Mouse (Mus musculus) embryonic stem cell, embryonic (primary cell): ENCODE measurements around the gene Slc30a5.

Source experiments
- CTCF ChIA-PET, 4 experiments: fragments of 300-600 bp in 2 of 4; fragments of 350-600 bp in 2 of 4; sonication (Branson Sonifier 250); formaldehyde crosslinking; loops; one replicate each; lab custom pipeline; 2022; ENCODE audit warnings: inconsistent platforms in 2 of 4; lab: Charles Lee
- POLR2A ChIA-PET, 4 experiments: fragments of 300-600 bp in 2 of 4; fragments of 350-600 bp in 2 of 4; sonication (Branson Sonifier 250); formaldehyde crosslinking; loops; one replicate each; lab custom pipeline; 2022; ENCODE audit warnings: antibody characterized with exemption in 4 of 4, inconsistent platforms in 1 of 4; lab: Charles Lee

The Slc30a5 gene

DNA sequence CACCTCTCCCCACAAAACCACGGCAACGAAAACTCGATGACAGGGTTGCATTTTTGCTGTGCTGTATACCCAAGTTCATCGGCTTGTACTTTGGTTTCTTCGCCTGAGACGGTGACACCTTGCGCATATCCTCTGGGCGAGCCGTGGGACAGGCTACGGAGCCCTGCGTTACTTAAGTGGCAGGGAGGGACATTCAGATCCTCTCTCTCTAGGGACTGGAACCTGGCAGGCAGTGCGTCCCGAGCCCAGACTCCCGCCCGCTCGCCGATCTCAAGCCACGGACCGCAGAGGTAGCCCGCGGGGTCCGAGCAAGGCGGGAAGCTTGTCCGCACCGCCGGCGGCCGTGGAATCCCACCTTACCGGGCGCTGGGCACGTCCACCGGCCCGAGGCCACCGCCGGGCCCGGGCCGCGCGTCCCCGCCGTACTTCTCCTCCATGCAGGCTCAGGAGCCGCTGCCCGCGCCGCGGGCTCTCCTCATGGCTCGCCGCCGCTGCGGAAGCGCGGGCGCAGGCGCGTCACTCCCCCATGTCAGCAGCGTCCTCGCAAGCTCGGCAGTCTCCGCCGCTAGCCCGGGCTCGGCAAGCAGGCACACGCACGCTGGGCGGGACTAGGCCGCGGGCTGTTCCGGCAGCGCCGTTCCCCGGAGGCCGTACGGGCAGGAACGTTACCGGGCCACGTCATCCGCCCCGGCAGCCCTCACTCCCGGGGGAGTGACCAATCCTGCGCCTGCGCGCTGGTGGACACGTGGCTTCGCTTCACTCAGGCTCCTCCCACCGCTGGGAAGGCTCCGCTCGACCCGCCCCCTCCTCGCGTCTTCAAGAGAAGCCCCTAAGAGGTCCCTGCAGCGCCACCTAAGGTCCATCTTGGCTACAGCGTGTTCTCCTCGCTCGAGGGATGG is at the start of gene Slc30a5:
Gene Slc30a5, minus strand, starts transcription at position 687 of the 899 bp plus-strand sequence.
- ChIA-PET CTCF (interaction anchor here in 3 of 4 experiments (0.6 to 1.4 kb wide), 4 partner anchors 14 to 56 kb away, joined by 3 to 5 read pairs (median 4); no protein-coding TSS in a partner anchor), POLR2A (interaction anchor here in 3 of 4 experiments (0.6 to 5.1 kb wide), 34 partner anchors 8 to 707 kb away, joined by 3 to 30 read pairs (median 4); partner anchors contain the start of genes Ccnb1 (in 2 of the 3), Cenph (in 2 of the 3), Mrps36 (in 2 of the 3) and Cdk7 (in 1 of the 3))

DNA sequence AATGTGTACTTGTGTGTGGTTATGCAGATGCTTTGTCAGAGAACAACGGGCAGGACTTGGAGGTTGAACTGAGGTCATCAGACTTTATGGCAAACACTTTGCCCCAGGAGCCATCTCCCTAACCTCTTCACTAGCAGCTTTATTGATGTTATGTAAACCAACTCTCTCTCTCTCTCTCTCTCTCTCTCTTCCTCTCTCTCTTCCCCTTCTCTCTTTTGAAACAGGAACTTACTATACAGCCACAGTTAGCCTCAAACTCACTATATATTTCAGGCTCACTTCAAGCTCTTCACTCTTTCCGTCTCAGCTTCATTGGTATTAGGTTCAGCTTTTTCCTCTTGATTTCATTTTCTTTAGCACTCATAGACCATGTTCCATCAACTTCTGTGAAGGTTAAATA is 48.7 kb upstream of the Slc30a5 start:
- ChIA-PET CTCF (no interaction called here), POLR2A (no interaction called here)

DNA sequence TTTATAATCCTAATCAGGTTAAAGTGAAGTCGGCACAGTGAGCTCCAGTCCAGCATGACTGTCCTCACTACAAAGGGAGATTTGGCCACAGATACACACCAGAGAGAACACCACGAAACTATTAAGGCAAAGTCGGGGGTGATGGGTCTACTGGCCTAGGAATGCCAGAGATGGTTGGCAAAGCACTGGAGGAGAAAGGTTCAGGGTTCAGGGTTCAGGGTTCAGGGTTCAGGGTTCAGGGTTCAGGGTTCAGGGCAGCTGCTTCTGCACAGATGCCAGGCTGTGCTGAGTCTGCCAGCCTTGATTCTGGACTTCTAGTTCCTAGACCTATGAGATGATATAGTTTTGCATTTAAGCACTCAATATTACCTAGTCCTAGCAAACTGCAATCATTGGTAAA is 46.6 kb upstream of the Slc30a5 start:
- CTCF ChIA-PET: no interaction called here
- POLR2A ChIA-PET: interaction anchor here in 1 of 4 experiments (1.1 kb wide), 1 partner anchor 13 kb away, joined by 3 read pairs; no protein-coding TSS in a partner anchor

DNA sequence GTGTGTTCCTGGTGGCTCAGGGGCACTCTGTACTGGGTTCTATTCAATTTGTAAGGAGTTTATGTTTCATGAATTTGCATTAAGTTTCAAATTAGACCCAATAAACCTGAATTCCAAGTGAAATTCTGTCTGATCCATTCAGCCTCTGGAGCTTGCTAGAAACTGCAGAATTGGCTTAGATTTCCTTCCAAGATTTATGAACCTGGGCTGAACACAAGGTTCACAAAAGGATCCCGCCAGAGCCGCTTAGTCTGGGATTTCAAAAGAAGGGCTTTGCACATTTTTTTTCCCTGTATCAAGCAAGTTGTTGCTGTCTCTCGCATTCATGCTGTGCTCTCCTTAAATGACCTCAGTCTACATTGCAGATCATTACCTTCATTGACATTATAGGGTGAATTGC is 46.1 kb upstream of the Slc30a5 start:
- ChIA-PET CTCF (no interaction called here), POLR2A (interaction anchor here in 1 of 4 experiments (1.1 kb wide), 1 partner anchor 13 kb away, joined by 3 read pairs; no protein-coding TSS in a partner anchor)

DNA sequence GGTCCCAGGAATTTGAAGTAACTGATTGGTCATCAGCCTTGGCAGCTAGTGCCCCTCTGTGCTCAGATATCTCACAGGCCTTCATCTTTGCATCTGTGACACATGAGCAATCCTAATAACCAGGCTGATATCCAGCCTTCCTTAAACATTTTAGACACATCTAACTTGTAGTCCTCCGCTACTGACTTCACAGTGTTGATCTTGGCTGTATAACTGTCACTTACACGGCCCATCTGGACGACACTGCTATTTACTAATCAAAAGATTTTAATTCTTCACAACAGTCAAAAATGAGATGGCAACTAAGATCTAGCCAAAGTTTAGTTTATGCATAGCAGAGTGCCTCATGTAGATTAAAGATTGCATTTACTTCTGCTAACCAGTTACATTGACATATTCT is 45.0 kb upstream of the Slc30a5 start:
- ChIA-PET POLR2A (no interaction called here), CTCF (no interaction called here)

DNA sequence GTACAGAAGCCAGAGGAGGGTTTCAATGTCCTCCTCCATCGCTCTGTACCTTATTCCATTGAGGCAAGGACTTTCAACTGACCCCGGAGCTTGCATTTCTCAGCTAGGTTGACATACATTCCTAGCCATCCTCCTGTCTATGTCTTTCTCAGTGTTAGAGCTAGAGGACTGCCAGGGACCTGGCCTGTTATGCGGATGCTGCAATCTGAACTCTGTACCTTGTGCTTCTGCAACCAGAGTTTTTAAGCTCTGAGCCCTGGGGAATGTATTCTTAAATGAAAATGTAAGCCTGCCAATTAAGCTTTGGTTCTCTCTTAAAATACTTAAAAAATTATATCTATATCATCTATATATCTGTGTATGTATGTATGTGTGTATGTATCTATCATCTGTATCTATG is 44.5 kb upstream of the Slc30a5 start:
- POLR2A ChIA-PET: no interaction called here
- CTCF ChIA-PET: interaction anchor here in 1 of 4 experiments (0.6 kb wide), 1 partner anchor 851 kb away, joined by 3 read pairs; no protein-coding TSS in a partner anchor

DNA sequence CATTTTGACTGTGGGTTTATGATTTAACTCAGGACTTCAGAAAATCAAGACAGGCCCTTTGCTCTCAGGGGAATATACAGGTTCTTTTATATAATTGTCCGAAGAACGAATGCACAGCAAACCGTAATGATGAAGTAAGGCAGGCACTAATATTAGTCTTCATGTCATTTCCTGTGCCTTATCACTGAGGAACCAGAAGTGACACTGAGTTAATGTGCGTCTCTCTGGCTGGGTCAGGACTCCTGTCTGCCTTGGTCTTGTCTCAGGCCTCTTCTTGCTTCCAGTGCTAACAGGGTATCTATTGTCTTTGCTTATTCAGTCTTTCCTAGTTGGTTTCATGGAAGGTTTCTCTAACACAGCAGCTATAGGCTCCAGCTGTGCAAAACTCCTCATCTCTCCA is 41.9 kb upstream of the Slc30a5 start:
- CTCF ChIA-PET: no interaction called here
- POLR2A ChIA-PET: interaction anchor here in 1 of 4 experiments (1.3 kb wide), 1 partner anchor 42 kb away, joined by 4 read pairs; the partner anchor contains the start of gene Slc30a5

DNA sequence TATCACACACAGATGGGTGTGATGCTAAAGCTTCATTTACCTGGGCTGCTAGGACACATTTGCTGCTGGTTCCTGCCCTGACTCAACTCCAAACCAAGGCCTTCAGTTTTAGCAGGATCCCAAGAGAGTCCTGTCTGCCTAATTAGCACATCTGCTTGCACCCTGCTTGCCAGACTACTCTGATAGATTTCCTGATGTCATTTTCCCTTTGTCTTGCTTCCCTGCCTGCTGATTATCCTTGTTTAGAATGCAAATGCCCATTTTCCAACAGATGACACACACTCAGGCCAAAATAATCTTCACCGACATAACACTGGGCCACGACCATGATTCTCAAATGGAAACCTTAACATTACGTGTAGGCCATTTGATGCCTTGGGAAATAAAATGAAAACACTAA is 41.4 kb upstream of the Slc30a5 start:
- CTCF ChIA-PET: no interaction called here
- POLR2A ChIA-PET: no interaction called here

DNA sequence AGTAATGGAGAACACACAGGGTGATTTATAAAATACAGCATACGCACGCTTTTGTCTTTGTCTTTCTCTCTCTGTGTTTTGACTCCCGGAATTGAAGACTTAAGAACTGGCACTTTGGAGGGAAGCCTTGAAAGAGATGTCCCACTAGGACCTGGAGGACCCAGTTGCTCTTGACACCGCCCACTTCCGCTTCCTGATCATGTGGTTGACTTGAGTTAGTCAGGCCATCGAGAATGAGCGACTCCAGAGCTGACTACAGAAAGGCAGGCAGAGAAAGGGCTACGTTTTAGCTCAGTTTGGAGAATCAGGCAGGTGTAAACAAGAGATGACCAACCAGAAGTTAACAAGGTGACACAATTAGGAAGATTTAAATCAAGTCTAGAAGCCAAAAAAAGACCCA is 40.3 kb upstream of the Slc30a5 start:
- ChIA-PET POLR2A (interaction anchor here in 1 of 4 experiments (0.6 kb wide), 1 partner anchor 583 kb away, joined by 3 read pairs; no protein-coding TSS in a partner anchor), CTCF (no interaction called here)

DNA sequence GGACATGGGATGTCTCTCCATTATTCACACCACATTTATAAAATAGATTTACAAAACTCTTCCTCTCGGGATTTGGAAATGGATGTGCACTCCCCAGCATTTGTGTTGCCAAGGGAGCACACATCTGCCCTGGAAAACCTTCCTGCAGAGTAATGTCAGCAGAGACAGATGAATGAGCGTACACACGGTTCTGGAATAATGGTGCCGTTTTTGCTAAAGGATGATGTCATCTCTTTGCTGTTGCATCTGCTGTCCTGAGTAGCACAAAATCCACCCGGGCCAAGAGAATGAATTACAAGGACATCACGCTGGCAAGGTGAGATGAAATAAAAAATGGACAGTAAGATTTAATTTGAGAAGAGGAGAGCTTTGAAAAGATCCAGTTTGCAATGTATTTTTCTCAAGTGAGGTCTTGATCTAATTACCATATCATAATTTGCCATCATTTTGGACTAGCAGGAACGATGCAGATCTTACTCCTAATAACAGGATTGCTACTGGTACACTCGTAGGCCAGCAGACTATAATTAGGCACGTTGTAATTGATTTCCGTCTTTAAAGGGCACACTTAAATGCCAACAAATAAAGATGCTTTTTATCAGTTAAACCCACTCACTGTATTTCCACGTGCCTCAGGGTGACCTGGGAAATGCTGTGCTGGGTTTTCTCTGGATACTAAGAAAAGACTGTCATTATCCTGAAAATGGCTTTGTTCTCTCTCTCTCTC is 38.4 kb upstream of the Slc30a5 start:
- ChIA-PET POLR2A (no interaction called here), CTCF (interaction anchor here in 1 of 4 experiments (0.6 kb wide), 1 partner anchor 154 kb away, joined by 3 read pairs; no protein-coding TSS in a partner anchor)

DNA sequence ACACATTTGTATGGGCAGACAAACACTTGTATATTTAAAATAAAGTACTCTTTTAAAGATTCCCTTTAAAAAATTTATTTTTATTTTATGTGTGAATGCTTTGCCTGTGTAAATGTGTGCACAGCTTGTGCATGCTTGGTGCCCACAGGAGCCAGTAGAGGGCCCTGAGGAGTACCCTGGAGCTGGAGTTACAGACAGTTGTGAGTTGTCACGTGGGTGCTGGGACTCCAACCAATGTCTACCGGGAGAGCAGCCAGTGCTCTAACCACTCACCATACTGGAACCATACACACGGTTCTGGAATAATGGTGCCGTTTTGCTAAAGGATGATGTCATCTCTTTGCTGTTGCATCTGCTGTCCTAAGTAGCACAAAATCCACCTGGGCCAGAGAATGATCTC is 36.6 kb upstream of the Slc30a5 start:
- ChIA-PET CTCF (interaction anchor here in 3 of 4 experiments (0.5 to 1.4 kb wide), 5 partner anchors 10 to 243 kb away, joined by 3 to 8 read pairs (median 3); no protein-coding TSS in a partner anchor), POLR2A (interaction anchor here in 1 of 4 experiments (1.0 kb wide), 1 partner anchor 16 kb away, joined by 3 read pairs; no protein-coding TSS in a partner anchor)

DNA sequence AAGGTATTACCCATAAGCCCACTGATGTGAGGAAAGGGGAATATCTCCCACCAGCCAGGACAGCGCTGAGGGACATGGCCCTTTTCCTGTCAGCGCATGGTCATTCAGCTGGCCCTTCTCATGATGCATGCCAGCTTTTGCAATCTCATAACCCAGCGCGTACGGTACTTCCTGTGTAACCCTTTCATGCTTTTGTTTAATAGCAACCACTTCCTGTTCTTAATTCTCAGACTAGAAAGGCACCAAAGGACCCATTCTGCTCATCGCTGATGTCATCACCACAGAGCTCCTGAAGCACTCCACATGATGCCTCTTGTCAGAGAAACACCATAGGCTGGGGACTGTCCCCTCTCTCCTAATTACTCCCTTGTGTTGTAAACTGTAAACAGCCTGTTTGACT is 33.1 kb upstream of the Slc30a5 start:
- POLR2A ChIA-PET: interaction anchor here in 1 of 4 experiments (0.6 kb wide), 1 partner anchor 14 kb away, joined by 3 read pairs; no protein-coding TSS in a partner anchor

DNA sequence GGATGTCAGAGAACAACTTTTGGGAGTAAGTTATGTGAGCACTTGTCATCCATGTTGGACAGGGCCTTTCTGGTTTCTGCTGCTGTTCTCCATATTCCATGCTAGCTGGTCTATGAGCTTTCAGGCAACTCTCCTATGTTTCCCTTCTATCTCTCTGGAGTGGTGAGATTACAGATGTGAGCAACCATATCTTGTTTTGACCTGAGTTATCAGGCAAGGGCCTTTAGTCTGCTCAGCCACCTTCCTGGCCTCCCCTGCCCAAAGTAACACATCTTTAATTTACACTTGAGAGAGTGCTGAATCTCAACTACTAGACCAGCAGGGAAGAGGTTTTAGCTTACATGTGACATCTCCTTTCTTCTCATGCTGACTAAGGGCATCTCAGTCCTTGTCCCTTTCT is 32.5 kb upstream of the Slc30a5 start:
- POLR2A ChIA-PET: interaction anchor here in 1 of 4 experiments (0.6 kb wide), 1 partner anchor 235 kb away, joined by 3 read pairs; no protein-coding TSS in a partner anchor
- CTCF ChIA-PET: no interaction called here

More for the DNA sequence above, 33.1 kb upstream of the Slc30a5 start:
- CTCF ChIA-PET: no interaction called here

DNA sequence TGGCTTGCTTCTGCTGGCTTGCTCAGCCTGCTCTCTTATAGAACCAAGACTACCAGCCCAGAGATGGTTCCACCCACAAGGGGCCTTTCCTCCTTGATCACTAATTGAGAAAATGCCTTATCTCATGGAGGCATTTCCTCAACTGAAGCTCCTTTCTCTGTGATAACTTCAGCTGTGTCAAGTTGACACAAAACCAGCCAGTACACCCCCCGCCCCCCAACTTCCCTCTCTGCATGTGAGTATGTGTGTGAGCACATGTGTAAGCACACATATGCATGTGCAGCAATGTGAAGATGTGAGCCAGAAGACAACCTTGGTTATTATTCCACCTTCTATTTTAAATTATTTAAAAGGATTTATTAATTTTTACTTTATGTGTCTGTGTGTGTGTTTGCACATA is 30.7 kb upstream of the Slc30a5 start:
- ChIA-PET CTCF (interaction anchor here in 1 of 4 experiments (1.0 kb wide), 1 partner anchor 9 kb away, joined by 4 read pairs; no protein-coding TSS in a partner anchor), POLR2A (interaction anchor here in 1 of 4 experiments (0.7 kb wide), 1 partner anchor 34 kb away, joined by 3 read pairs; no protein-coding TSS in a partner anchor)

DNA sequence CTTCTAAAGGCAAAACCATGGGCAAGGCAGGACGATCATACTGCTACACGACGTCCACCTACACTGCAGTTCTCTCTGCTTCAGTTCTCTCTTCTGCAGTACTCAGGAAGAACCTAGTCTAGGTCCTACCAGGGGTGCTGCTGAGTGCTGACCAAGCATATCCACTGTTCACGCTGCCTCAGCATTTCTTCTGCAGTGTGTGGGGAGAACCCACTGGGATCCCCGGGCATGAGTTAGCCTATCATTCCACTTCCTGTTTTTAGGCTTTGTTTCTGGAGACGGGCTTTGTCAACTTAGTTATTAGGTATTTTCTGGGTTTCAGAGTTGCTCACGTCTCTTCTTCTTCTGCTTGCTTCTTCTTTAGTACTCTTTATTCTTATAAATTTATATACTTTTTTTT is 25.9 kb upstream of the Slc30a5 start:
- ChIA-PET CTCF (interaction anchor here in 1 of 4 experiments (0.8 kb wide), 1 partner anchor 9 kb away, joined by 3 read pairs; no protein-coding TSS in a partner anchor), POLR2A (interaction anchor here in 1 of 4 experiments (0.6 kb wide), 1 partner anchor 21 kb away, joined by 5 read pairs; no protein-coding TSS in a partner anchor)

DNA sequence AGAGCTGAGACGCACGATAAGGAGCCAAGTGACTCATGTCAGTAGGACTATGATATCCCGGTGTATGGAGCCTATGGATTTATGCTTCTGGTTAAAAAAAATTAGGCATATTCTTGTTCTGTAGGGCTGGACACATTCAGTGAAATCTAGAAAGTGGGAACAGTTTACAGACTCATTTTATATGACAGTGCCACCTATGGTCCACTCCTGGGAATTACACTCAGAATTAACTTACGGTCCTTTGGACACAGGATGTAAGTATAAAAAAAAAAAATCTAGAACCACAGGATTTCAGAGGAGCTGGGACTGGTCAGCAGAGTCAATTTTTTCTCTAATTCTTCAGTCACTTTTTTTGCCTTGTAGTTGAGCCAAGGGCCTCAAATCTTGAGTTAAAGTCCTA is 20.9 kb upstream of the Slc30a5 start:
- POLR2A ChIA-PET: interaction anchor here in 2 of 4 experiments (0.9 to 1.5 kb wide), 3 partner anchors 13 to 68 kb away, joined by 3 to 8 read pairs (median 4); partner anchors contain the start of gene Ccnb1 (in 1 of the 2)

DNA sequence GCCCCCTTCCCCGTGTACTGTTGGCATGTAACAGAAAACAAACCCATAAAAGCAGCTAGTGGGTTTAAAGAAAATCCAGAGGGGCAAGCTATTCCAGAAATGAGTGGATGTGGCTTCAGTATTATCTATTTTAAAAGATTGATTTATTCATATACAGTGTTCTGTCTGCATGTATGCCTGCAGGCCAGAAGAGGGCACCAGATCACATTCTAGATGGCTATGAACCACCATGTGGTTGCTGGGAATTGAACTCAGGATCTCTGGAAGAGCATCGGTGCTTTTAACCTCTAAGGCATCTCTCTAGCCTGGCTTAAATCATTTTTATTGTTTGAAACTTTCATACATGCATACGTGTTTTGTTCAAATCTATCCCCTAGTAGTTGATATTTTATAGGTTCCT is 19.9 kb upstream of the Slc30a5 start:
- ChIA-PET POLR2A (interaction anchor here in 1 of 4 experiments (1.0 to 1.4 kb wide), 2 partner anchors 14 to 20 kb away, joined by 3 to 4 read pairs; partner anchors contain the start of gene Slc30a5), CTCF (interaction anchor here in 2 of 4 experiments (0.6 to 1.2 kb wide), 3 partner anchors 22 to 45 kb away, joined by 3 to 4 read pairs (median 3); no protein-coding TSS in a partner anchor)

More for the DNA sequence above, 20.9 kb upstream of the Slc30a5 start:
- CTCF ChIA-PET: interaction anchor here (0.6 to 1.3 kb wide), 15 partner anchors 9 to 1191 kb away, joined by 3 to 6 read pairs (median 3); no protein-coding TSS in a partner anchor

DNA sequence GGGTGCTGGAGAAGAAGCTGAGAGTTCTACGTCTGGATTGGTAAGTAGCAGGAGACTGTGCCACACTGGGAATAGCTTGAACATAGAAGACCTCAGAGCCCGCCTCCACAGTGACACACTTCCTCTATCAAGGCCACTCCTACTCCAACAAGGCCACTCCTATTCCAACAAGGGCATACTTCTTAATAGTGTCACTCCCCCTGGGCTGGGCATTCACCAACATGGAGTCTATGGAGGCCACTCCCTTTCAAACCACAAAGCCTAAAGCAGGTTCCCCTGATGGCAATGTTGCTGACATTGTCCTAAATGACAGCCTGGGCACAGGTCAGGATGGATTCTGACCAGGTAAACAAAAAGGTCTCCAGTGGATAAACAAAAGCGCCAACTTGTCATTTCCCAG is 15.9 kb upstream of the Slc30a5 start:
- ChIA-PET CTCF (interaction anchor here in 2 of 4 experiments (0.5 to 0.6 kb wide), 2 partner anchors 49 to 845 kb away, joined by 3 read pairs; no protein-coding TSS in a partner anchor), POLR2A (interaction anchor here in 1 of 4 experiments (0.7 kb wide), 1 partner anchor 592 kb away, joined by 4 read pairs; no protein-coding TSS in a partner anchor)
